Mouse (Mus musculus): ENCODE data around the gene Lrrc51. TPM values are rescaled to one million over a fixed set of nuclear protein-coding genes. Genes with fewer than 3 reads are reported as not detected.

Lrrc51 gene
- polyA plus RNA-seq, 1 experiment from 2014 or later = 2.0 TPM

DNA sequence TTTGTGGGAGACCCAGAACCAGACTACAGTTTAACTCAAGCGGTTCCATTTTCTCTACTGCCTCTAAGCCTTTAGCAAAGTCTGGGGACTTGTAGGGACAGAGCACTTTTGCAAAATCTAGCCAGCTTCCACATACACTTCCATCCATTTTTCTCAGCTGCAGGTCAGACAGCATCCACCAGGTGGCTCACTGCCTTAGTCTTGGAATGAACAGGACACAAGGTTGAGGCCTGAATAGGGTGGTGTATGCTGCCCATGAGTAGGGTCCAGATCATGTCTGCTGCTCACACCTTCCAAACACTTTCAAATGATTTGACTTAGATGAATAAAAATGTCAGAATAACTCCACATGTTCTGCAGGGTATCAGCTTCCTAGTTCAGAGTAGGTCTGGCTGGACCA is 15.6 kb downstream of the Lrrc51 start:
- 23% methylated on average over 1 of the region's 1 CpGs for WGBS (ENCODE audit: missing documents)
- Histone ChIP-seq H3K4me3 (ENCODE audit: inconsistent target) (no peak overlapping the region), H3K36me3 (ENCODE audit: inconsistent target) (peaks cover 10% of the 10 kb centered on the region), H3K27ac (no peak overlapping the region), H3K79me2 (ENCODE audit: inconsistent target) (no peaks in the 10 kb centered on the region)

GRCm38 (mm10) chr7:101911982-101912381 is 21.7 kb downstream of the Lrrc51 start:
- Histone ChIP-seq H3K4me3 (ENCODE audit: inconsistent target) (no peak overlapping the region), H3K27ac (no peak overlapping the region), H3K36me3 (ENCODE audit: inconsistent target) (peaks cover 42% of the 10 kb centered on the region), H3K79me2 (ENCODE audit: inconsistent target) (peaks cover 43% of the 10 kb centered on the region)
- WGBS (ENCODE audit: missing documents) = 76% methylated on average over 3 of the region's 3 CpGs

- peaks cover 42% of the 10 kb centered on the region for H3K36me3 ChIP-seq (ENCODE audit: inconsistent target)
- peaks cover 51% of the 10 kb centered on the region for H3K79me2 ChIP-seq (ENCODE audit: inconsistent target)
- no peak overlapping the region for H3K27ac ChIP-seq
- WGBS (ENCODE audit: missing documents) = 89% methylated on average over 4 of the region's 4 CpGs
- no peak overlapping the region for H3K4me3 ChIP-seq (ENCODE audit: inconsistent target)
Observed at GRCm38 (mm10) chr7:101910138-101910537, 23.6 kb downstream of the Lrrc51 start.

- H3K27ac ChIP-seq = peak overlapping the region; percentile 99
- H3K79me2 ChIP-seq (ENCODE audit: inconsistent target) = peaks cover 51% of the 10 kb centered on the region
- WGBS (ENCODE audit: missing documents) = 20% methylated on average over 4 of the region's 4 CpGs
- peaks cover 36% of the 10 kb centered on the region for H3K36me3 ChIP-seq (ENCODE audit: inconsistent target)
- H3K4me3 ChIP-seq (ENCODE audit: inconsistent target) = peak overlapping the region; percentile 81; the same call in 1 of the 2 replicates
Observed at GRCm38 (mm10) chr7:101908367-101908766, 25.3 kb downstream of the Lrrc51 start.

- 3% methylated on average over 8 of the region's 8 CpGs for WGBS (ENCODE audit: missing documents)
- Histone ChIP-seq H3K79me2 (ENCODE audit: inconsistent target) (peaks cover 55% of the 10 kb centered on the region), H3K27ac (peak overlapping the region; percentile 99), H3K4me3 (ENCODE audit: inconsistent target) (peak overlapping the region; percentile 81), H3K36me3 (ENCODE audit: inconsistent target) (peaks cover 19% of the 10 kb centered on the region)
Observed at GRCm38 (mm10) chr7:101906696-101907095, 27.0 kb downstream of the Lrrc51 start.

DNA sequence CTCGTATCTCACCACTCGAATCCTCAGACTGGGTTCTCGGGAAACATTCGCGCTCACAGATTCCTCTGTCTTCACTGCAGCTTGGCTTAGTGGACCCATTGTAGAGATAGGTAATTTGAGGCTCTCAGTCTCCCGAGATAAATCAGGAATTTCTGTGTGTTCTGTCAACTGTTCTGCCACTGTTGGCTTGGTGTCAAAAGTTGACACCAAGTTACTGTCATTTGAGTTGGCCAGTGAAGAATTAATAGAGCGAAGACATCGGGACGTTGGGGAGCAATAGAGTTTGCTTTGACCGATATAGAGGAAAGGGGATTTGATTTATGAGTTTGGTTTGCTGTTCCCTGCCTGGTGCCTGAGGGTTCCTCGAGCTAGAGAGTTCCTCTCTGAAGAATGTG is 27.4 kb downstream of the Lrrc51 start, which contains the start of gene Tomt:
Gene Tomt, minus strand, starts transcription at position 73 of the 395 bp plus-strand sequence.
- H3K79me2 ChIP-seq (ENCODE audit: inconsistent target) = peaks cover 53% of the 10 kb centered on the region
- H3K27ac ChIP-seq = peak within 1 kb of the TSS; percentile 99
- 0% methylated on average over 11 of the region's 11 CpGs for WGBS (ENCODE audit: missing documents)
- H3K36me3 ChIP-seq (ENCODE audit: inconsistent target) = peaks cover 15% of the 10 kb centered on the region
- peak within 1 kb of the TSS; percentile 81 for H3K4me3 ChIP-seq (ENCODE audit: inconsistent target)

DNA sequence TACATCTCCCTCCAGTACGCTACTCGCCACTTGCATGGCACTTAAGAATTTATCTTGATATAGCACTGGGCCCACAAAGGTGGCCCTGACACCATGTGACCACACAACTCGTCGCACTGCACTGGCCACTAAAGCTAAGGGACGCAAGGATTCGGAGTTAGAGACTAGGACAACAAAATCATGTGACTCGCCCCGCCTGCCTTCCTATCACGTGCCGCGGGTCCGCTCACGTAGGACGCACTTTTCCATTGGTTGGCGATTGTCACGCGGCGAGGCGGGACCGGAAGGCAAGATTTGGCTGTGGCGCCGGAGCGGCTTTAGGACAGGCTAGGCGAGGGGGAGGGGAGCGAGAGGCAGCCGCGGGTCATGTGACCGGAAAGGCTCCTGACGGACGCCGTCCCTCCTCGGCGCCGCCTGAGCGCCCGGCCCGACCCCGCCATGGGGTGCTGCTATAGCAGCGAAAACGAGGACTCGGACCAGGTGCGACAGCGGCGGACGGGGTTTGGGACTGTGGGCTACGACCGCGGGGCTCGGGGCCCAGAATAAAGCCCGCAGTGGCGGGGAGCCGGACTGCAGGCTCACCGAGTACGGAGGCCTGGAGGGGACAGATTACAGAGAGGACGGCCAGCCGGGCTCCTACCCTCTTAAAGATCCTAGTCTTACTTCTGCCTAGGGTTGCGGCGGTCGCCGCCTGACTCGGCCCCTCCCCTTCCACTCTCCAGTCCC is 28.0 kb downstream of the Lrrc51 start, which contains the start of gene Lamtor1:
Gene Lamtor1, plus strand, starts transcription at position 344 of the 726 bp plus-strand sequence.
- WGBS (ENCODE audit: missing documents) = under 1% methylated on average over 61 of the region's 61 CpGs
- Histone ChIP-seq H3K27ac (peak within 1 kb of the TSS; percentile 99), H3K4me3 (ENCODE audit: inconsistent target) (peak within 1 kb of the TSS; percentile 81), H3K36me3 (ENCODE audit: inconsistent target) (peaks cover 9% of the 10 kb centered on the region), H3K79me2 (ENCODE audit: inconsistent target) (peaks cover 48% of the 10 kb centered on the region)

GRCm38 (mm10) chr7:101902846-101903245 is 30.8 kb downstream of the Lrrc51 start:
- Histone ChIP-seq H3K79me2 (ENCODE audit: inconsistent target) (peaks cover 19% of the 10 kb centered on the region), H3K36me3 (ENCODE audit: inconsistent target) (no peaks in the 10 kb centered on the region), H3K27ac (no peak overlapping the region), H3K4me3 (ENCODE audit: inconsistent target) (no peak overlapping the region)

- H3K36me3 ChIP-seq (ENCODE audit: inconsistent target) = no peaks in the 10 kb centered on the region
- 93% methylated on average over 10 of the region's 10 CpGs for WGBS (ENCODE audit: missing documents)
- H3K27ac ChIP-seq = peak overlapping the region; percentile 90
- H3K79me2 ChIP-seq (ENCODE audit: inconsistent target) = peaks cover 19% of the 10 kb centered on the region; the same call in 1 of the 2 replicates
- H3K4me3 ChIP-seq (ENCODE audit: inconsistent target) = no peak overlapping the region
Observed at GRCm38 (mm10) chr7:101901969-101902368, 31.7 kb downstream of the Lrrc51 start.

DNA sequence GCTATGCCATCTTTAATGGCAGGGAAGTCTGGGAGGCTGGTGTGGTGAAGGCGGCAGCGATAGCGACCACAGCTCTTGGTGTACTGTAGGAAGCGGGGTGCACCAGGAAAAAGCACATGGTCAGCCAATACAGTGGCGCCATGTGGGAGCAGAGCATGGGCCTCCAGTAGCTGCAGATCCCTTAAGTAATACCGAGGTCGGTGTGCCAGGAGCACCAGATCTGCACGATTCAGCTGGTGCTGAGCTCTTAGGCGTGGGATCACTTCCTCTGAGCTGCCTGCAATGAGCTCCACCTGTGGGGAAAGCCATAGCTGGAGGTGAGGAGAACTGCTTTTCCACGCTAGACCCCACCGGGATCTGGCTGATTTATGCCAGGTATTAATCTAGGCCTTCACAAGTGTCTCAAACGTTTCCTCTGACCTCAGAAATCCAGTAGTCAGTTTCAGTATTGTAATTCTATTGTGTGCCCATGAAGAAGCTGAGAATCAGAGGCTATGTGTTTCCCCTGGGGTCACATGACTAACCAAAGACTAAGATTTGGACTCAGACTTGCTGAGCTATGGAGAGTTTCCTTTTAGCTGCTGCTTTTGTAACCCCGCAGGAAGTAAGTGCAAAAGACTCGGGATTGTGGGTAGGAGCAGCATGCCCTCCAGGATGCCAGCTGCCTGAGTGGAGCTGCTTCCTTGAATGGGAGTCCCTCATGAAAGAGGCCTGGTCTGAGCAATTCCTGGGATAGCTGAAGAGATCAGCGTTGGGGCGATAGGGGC is 33.2 kb downstream of the Lrrc51 start:
- WGBS (ENCODE audit: missing documents) = 72% methylated on average over 16 of the region's 16 CpGs
- H3K4me3 ChIP-seq (ENCODE audit: inconsistent target) = no peak overlapping the region
- H3K36me3 ChIP-seq (ENCODE audit: inconsistent target) = no peaks in the 10 kb centered on the region
- H3K27ac ChIP-seq = peak overlapping the region; percentile 90
- peaks cover 11% of the 10 kb centered on the region; the same call in 1 of the 2 replicates for H3K79me2 ChIP-seq (ENCODE audit: inconsistent target)

DNA sequence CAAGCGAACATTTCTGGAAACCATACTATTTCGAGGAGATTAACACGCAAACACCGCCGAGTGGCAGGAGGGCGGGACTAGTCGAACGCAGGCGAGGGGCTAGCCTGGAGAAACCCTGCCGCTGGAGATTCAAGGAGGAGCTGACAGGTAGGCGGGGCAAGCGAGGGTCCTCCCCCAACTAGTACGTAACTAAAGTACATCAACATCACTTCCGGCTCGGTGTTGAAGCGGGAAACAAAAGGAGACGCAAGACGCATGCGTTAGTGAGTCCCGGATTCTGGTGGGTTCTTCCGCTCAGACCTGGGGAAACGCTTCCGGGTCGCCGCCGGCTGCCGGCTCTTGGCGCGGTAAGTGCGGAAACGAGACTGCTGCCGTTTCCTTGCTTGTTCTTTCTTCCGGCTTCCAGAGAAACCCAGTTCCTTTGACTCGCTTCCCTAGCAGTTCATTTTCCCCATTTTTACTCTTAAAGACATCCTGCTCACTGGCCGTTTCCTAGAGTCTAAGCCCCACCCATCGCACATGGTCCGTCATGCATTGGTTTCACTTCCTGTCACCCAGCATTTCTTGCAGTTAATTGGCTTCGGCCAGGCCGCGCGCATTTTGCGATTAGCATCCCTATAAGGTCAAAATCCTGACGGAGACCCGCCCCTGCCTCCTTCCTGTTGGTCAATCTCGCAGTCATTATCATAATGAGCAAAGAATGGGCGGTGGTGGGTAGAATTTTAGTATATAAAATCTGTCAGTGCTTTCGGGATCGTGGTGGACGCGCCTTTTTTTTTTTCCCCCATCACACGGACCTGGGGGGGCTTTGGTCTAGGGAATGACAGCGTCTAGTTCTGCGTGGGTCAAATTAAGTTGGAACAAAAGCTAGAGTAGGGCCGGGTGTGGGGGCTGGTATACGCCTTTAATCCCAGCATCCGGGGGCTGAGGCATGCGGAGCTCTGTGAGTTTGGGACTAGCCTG is 37.3 kb downstream of the Lrrc51 start:
- under 1% methylated on average over 57 of the region's 57 CpGs for WGBS (ENCODE audit: missing documents)
- Histone ChIP-seq H3K79me2 (ENCODE audit: inconsistent target) (peaks cover 7% of the 10 kb centered on the region; the same call in 1 of the 2 replicates), H3K36me3 (ENCODE audit: inconsistent target) (no peaks in the 10 kb centered on the region), H3K4me3 (ENCODE audit: inconsistent target) (peak overlapping the region; percentile 61), H3K27ac (peak overlapping the region; percentile 97)

GRCm38 (mm10) chr7:101895695-101896094 is 38.0 kb downstream of the Lrrc51 start:
- Histone ChIP-seq H3K4me3 (ENCODE audit: inconsistent target) (peak overlapping the region; percentile 61), H3K27ac (peak overlapping the region; percentile 97), H3K79me2 (ENCODE audit: inconsistent target) (peaks cover 7% of the 10 kb centered on the region; the same call in 1 of the 2 replicates), H3K36me3 (ENCODE audit: inconsistent target) (no peaks in the 10 kb centered on the region)
- 51% methylated on average over 8 of the region's 9 CpGs for WGBS (ENCODE audit: missing documents)

DNA sequence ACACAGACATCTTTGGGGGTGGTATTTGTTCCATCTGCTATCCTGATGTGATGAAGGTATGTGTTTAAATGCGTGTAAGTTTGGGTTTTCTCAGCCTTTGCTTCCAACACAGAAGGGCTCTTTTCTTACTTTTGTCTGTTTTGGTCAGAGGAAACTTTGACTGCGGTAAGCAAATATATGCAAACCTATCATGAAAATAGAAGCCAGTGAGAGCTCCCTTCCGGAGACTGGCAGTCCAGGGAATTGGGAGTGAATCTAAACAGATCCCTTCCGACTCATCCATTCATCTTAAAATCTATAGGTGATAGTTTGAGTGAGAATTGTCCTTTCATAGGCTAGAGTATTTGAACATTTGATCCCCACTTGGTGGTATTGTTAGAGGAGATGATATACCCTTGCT is 45.2 kb downstream of the Lrrc51 start:
- Histone ChIP-seq H3K27ac (no peak overlapping the region), H3K36me3 (ENCODE audit: inconsistent target) (peaks cover 23% of the 10 kb centered on the region; the same call in 1 of the 2 replicates), H3K79me2 (ENCODE audit: inconsistent target) (no peaks in the 10 kb centered on the region), H3K4me3 (ENCODE audit: inconsistent target) (no peak overlapping the region)
- WGBS (ENCODE audit: missing documents) = 92% methylated on average over 4 of the region's 4 CpGs

GRCm38 (mm10) chr7:101886274-101886673 is 47.4 kb downstream of the Lrrc51 start:
- 92% methylated on average over 6 of the region's 6 CpGs for WGBS (ENCODE audit: missing documents)
- H3K27ac ChIP-seq = no peak overlapping the region
- no peaks in the 10 kb centered on the region for H3K79me2 ChIP-seq (ENCODE audit: inconsistent target)
- H3K4me3 ChIP-seq (ENCODE audit: inconsistent target) = no peak overlapping the region
- H3K36me3 ChIP-seq (ENCODE audit: inconsistent target) = peaks cover 39% of the 10 kb centered on the region; the same call in 1 of the 2 replicates
